Mouse (Mus musculus) hindbrain, postnatal 0 days (tissue): ENCODE data around the gene Ripk3. TPM values are rescaled to one million over a fixed set of nuclear protein-coding genes. Genes with fewer than 3 reads are reported as not detected.

Source experiments
- ATAC-seq: fragments of 200-750 bp; cut with Nextera tagmentation; 2 replicates; pipeline ENCODE4 v1.8.0; 2017; ENCODE audit warnings: mild to moderate bottlenecking, moderate TSS enrichment, moderate library complexity
- DNase-seq: peaks from one replicate; pipeline ENCODE4 v3.0.0-alpha.2; 2015; ENCODE audit warnings: low spot score
- H3K27ac ChIP-seq: fragments of 300-500 bp; sonication (generic); 2 replicates; pipeline ENCODE4 v1.5.1; 2014; ENCODE audit warnings: mild to moderate bottlenecking
- H3K27me3 ChIP-seq: fragments of 300-500 bp; sonication (generic); 2 replicates; pipeline ENCODE4 v1.6.1; 2014; ENCODE audit warnings: low read length, mixed read lengths; ENCODE audit not compliant: insufficient read depth
- H3K36me3 ChIP-seq: fragments of 300-500 bp; sonication (generic); 2 replicates; pipeline ENCODE4 v1.6.1; 2014; ENCODE audit warnings: low read length, mixed read lengths; ENCODE audit not compliant: insufficient read depth
- H3K4me1 ChIP-seq: fragments of 300-500 bp; sonication (generic); 2 replicates; pipeline ENCODE4 v1.6.1; 2014; ENCODE audit warnings: antibody characterized with exemption, low read length, mixed read lengths; ENCODE audit not compliant: insufficient read depth
- H3K4me2 ChIP-seq: fragments of 300-500 bp; sonication (generic); 2 replicates; pipeline ENCODE4 v1.6.1; 2014; ENCODE audit warnings: low read depth, mild to moderate bottlenecking, low read length, moderate library complexity, mixed read lengths
- H3K4me3 ChIP-seq: fragments of 300-500 bp; sonication (generic); 2 replicates; pipeline ENCODE4 v1.5.1; 2014; ENCODE audit warnings: low read length
- H3K9ac ChIP-seq: fragments of 300-500 bp; sonication (generic); replicated peaks from 2 replicates; pipeline ENCODE4 v1.6.1; 2014; ENCODE audit warnings: mild to moderate bottlenecking, low read length, moderate library complexity, mixed read lengths
- H3K9me3 ChIP-seq: fragments of 300-500 bp; sonication (generic); 2 replicates; pipeline ENCODE4 v1.6.1; 2016; ENCODE audit warnings: low read length, mixed read lengths
- CTCF ChIP-seq: IDR thresholded peaks from 2 replicates; pipeline ENCODE4 v1.5.1; 2016; ENCODE audit warnings: antibody characterized with exemption, control low read depth, low read depth
- WGBS: fragments of 180-500 bp; shearing (Covaris S2); extraction: QIAGEN DNeasy Blood & Tissue Kit; methylation state at CpG from one replicate; pipeline ENCODE4 v1.1.7; 2014; 5-methylcytosine and 5-hydroxymethylcytosine counted together
- polyA plus RNA-seq: library from polyadenylated mRNA; unstranded; fragments of >200 nt; fragmentation: Nextera tagmentation; extraction: Ambion mirVana; gene quantifications from 2 replicates; pipeline ENCODE4 v1.2.1, GENCODE M21; 2015
- total RNA-seq: library from RNA; depleted of rRNA; stranded (reverse); fragments of >200 nt; gene quantifications from 2 replicates; pipeline ENCODE4 v1.2.3, GENCODE M21; 2014; rRNA removed

Gene Ripk3
- total and polyA plus RNA-seq, 2 experiments from 2014 or later, result 0.42 to 2.0 TPM

DNA sequence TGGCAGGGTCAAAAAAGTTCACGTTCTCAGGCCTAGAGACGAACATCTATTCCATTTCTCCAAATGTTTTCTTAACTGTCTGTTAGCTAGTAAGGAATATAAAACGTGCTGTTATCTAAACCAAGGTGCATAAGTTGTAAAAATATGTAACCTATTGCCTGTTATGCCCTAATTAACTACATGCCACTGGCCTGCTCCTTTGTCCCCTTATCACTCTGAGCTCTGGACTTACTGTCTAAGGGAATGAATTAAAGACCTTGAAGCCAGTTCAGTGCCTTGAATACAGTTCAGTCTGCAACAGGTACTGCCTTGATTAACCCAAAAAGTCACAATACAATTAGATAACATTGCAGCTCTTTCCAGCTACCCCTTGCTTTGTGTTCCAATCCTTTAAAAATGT, 53.3 kb downstream of the Ripk3 start:
- 67% methylated on average over 3 of the region's 3 CpGs for WGBS
- H3K4me1 ChIP-seq, result no peaks in the 10 kb centered on the region
- no peak for ATAC-seq

More for the DNA sequence above, 53.3 kb downstream of the Ripk3 start:
- no peak overlapping the region for H3K9ac ChIP-seq
- H3K27ac ChIP-seq, result no peak overlapping the region
- H3K36me3 ChIP-seq, result peaks cover 28% of the 10 kb centered on the region
- no peak for DNase-seq
- no peak overlapping the region for H3K4me3 ChIP-seq
- no peak overlapping the region for H3K4me2 ChIP-seq
- no peak for TF ChIP-seq CTCF
- no peaks in the 10 kb centered on the region for H3K27me3 ChIP-seq
- H3K9me3 ChIP-seq, result no peaks in the 10 kb centered on the region

Other genes starting within 250 kb of the Ripk3 start
Only the 30 nearest of the 35 such genes appear.
- 2.9 TPM in 1 of 2 replicates, not detected in the other for gene Fitm1, start 213.2 kb downstream of the Ripk3 start, total RNA-seq
- 0.25 TPM in 1 of 2 replicates, not detected in the other for gene Fitm1, start 213.2 kb downstream of the Ripk3 start, polyA plus RNA-seq
- 86.5 and 128 TPM in 2 replicates for gene Psme1, start 210.7 kb downstream of the Ripk3 start, total RNA-seq
- gene Psme1, start 210.7 kb downstream of the Ripk3 start, polyA plus RNA-seq, result 226 and 244 TPM in 2 replicates
- 26.6 and 51.6 TPM in 2 replicates for gene Emc9, start 203.6 kb downstream of the Ripk3 start, total RNA-seq
- 79.0 and 82.2 TPM in 2 replicates for gene Emc9, start 203.6 kb downstream of the Ripk3 start, polyA plus RNA-seq
- 51.9 and 57.6 TPM in 2 replicates for gene Psme2, start 197.8 kb downstream of the Ripk3 start, total RNA-seq
- 163 and 208 TPM in 2 replicates for gene Psme2, start 197.8 kb downstream of the Ripk3 start, polyA plus RNA-seq
- gene Rnf31, start 197.2 kb downstream of the Ripk3 start, total RNA-seq, result 23.6 and 25.5 TPM in 2 replicates
- gene Rnf31, start 197.2 kb downstream of the Ripk3 start, polyA plus RNA-seq, result 21.0 and 21.2 TPM in 2 replicates
- 14.8 and 18.4 TPM in 2 replicates for gene Irf9, start 185.3 kb downstream of the Ripk3 start, total RNA-seq
- 7.3 and 10.1 TPM in 2 replicates for gene Irf9, start 185.3 kb downstream of the Ripk3 start, polyA plus RNA-seq
- 11.6 and 12.8 TPM in 2 replicates for gene Rec8, start 170.8 kb downstream of the Ripk3 start, total RNA-seq
- 12.2 and 14.1 TPM in 2 replicates for gene Rec8, start 170.8 kb downstream of the Ripk3 start, polyA plus RNA-seq
- 120 and 132 TPM in 2 replicates for gene Ipo4, start 152.9 kb downstream of the Ripk3 start, total RNA-seq
- gene Ipo4, start 152.9 kb downstream of the Ripk3 start, polyA plus RNA-seq, result 92.5 and 106 TPM in 2 replicates
- 2.8 and 7.9 TPM in 2 replicates for gene Gm49378, start 151.0 kb downstream of the Ripk3 start, total RNA-seq
- gene Gm49378, start 151.0 kb downstream of the Ripk3 start, polyA plus RNA-seq, result 1.0 and 1.4 TPM in 2 replicates
- gene Tm9sf1, start 145.1 kb downstream of the Ripk3 start, total RNA-seq, result 55.3 and 59.3 TPM in 2 replicates
- gene Tm9sf1, start 145.1 kb downstream of the Ripk3 start, polyA plus RNA-seq, result 59.7 and 62.8 TPM in 2 replicates
- 0.32 and 1.3 TPM in 2 replicates for gene Tssk4, start 138.7 kb downstream of the Ripk3 start, total RNA-seq
- 0.24 and 0.28 TPM in 2 replicates for gene Tssk4, start 138.7 kb downstream of the Ripk3 start, polyA plus RNA-seq
- gene Mdp1, start 128.4 kb downstream of the Ripk3 start, total RNA-seq, result 40.6 and 45.1 TPM in 2 replicates
- 70.6 and 70.8 TPM in 2 replicates for gene Mdp1, start 128.4 kb downstream of the Ripk3 start, polyA plus RNA-seq
- gene Gmpr2, start 116.9 kb downstream of the Ripk3 start, total RNA-seq, result 17.5 and 24.3 TPM in 2 replicates
- 36.9 and 37.6 TPM in 2 replicates for gene Gmpr2, start 116.9 kb downstream of the Ripk3 start, polyA plus RNA-seq
- 128 and 143 TPM in 2 replicates for gene Nedd8, start 116.7 kb downstream of the Ripk3 start, total RNA-seq
- 629 TPM in 2 replicates for gene Nedd8, start 116.7 kb downstream of the Ripk3 start, polyA plus RNA-seq
- gene Tinf2, start 107.0 kb downstream of the Ripk3 start, total RNA-seq, result 18.7 and 21.9 TPM in 2 replicates
- 23.8 and 27.3 TPM in 2 replicates for gene Tinf2, start 107.0 kb downstream of the Ripk3 start, polyA plus RNA-seq
- 0.10 and 0.11 TPM in 2 replicates for gene Tgm1, start 74.9 kb downstream of the Ripk3 start, total RNA-seq
- gene Tgm1, start 74.9 kb downstream of the Ripk3 start, polyA plus RNA-seq, result 0.06 and 0.16 TPM in 2 replicates
- 78.7 and 83.8 TPM in 2 replicates for gene Rabggta, start 66.6 kb downstream of the Ripk3 start, total RNA-seq
- gene Rabggta, start 66.6 kb downstream of the Ripk3 start, polyA plus RNA-seq, result 50.4 and 51.9 TPM in 2 replicates
- 62.0 and 69.2 TPM in 2 replicates for gene Dhrs1, start 43.2 kb downstream of the Ripk3 start, total RNA-seq
- 86.0 and 88.3 TPM in 2 replicates for gene Dhrs1, start 43.2 kb downstream of the Ripk3 start, polyA plus RNA-seq
- gene Nop9, start 43.2 kb downstream of the Ripk3 start, total RNA-seq, result 19.9 and 28.9 TPM in 2 replicates
- 23.0 and 23.5 TPM in 2 replicates for gene Nop9, start 43.2 kb downstream of the Ripk3 start, polyA plus RNA-seq
- gene Cideb, start 30.4 kb downstream of the Ripk3 start, total RNA-seq, result 1.9 TPM in 1 of 2 replicates, not detected in the other
- gene Cideb, start 30.4 kb downstream of the Ripk3 start, polyA plus RNA-seq, result 0.75 and 0.81 TPM in 2 replicates
- gene Ltb4r2, start 27.4 kb downstream of the Ripk3 start, total RNA-seq, result 0.16 and 0.32 TPM in 2 replicates
- gene Ltb4r2, start 27.4 kb downstream of the Ripk3 start, polyA plus RNA-seq, result 0.69 and 0.78 TPM in 2 replicates
- gene Ltb4r1, start 22.9 kb downstream of the Ripk3 start, total RNA-seq, result 0.43 and 0.52 TPM in 2 replicates
- 0.64 and 0.71 TPM in 2 replicates for gene Ltb4r1, start 22.9 kb downstream of the Ripk3 start, polyA plus RNA-seq
- 5.6 and 5.8 TPM in 2 replicates for gene Adcy4, start 4.8 kb downstream of the Ripk3 start, total RNA-seq
- 1.7 and 2.8 TPM in 2 replicates for gene Adcy4, start 4.8 kb downstream of the Ripk3 start, polyA plus RNA-seq
- 13.9 and 21.9 TPM in 2 replicates for gene Nfatc4, start 34.3 kb upstream of the Ripk3 start, total RNA-seq
- gene Nfatc4, start 34.3 kb upstream of the Ripk3 start, polyA plus RNA-seq, result 5.9 and 6.8 TPM in 2 replicates
- gene Nynrin, start 65.1 kb upstream of the Ripk3 start, total RNA-seq, result 33.6 and 39.3 TPM in 2 replicates
- gene Nynrin, start 65.1 kb upstream of the Ripk3 start, polyA plus RNA-seq, result 5.1 and 6.4 TPM in 2 replicates
- 2.1 and 5.0 TPM in 2 replicates for gene Cbln3, start 95.5 kb upstream of the Ripk3 start, total RNA-seq
- 0.67 and 0.68 TPM in 2 replicates for gene Cbln3, start 95.5 kb upstream of the Ripk3 start, polyA plus RNA-seq
- 15.1 and 17.9 TPM in 2 replicates for gene Khnyn, start 96.1 kb upstream of the Ripk3 start, total RNA-seq
- 7.0 and 7.1 TPM in 2 replicates for gene Khnyn, start 96.1 kb upstream of the Ripk3 start, polyA plus RNA-seq
- 120 and 138 TPM in 2 replicates for gene Sdr39u1, start 111.4 kb upstream of the Ripk3 start, total RNA-seq
- 134 and 136 TPM in 2 replicates for gene Sdr39u1, start 111.4 kb upstream of the Ripk3 start, polyA plus RNA-seq
- gene Cma1, start 155.8 kb upstream of the Ripk3 start, total RNA-seq, result 0.21 and 1.6 TPM in 2 replicates
- 0.88 and 1.3 TPM in 2 replicates for gene Cma1, start 155.8 kb upstream of the Ripk3 start, polyA plus RNA-seq
- not detected in 2 replicates for gene Cma2, start 162.1 kb upstream of the Ripk3 start, total RNA-seq
- not detected in 2 replicates for gene Cma2, start 162.1 kb upstream of the Ripk3 start, polyA plus RNA-seq